Mouse (Mus musculus) cortical plate, adult 2 months (tissue): ENCODE measurements around the gene 4933430I17Rik.

Experiments
- CTCF ChIP-seq: fragments of 200-500 bp; IDR thresholded peaks from 2 replicates; pipeline ENCODE4 v1.5.1; 2011; ENCODE audit warnings: mild to moderate bottlenecking, control low read depth, low read length; ENCODE audit not compliant: insufficient read depth; ENCODE audit errors: extremely low read depth
- POLR2A ChIP-seq: fragments of 200-500 bp; IDR thresholded peaks from 2 replicates; pipeline ENCODE4 v1.6.1; 2011; ENCODE audit warnings: mild to moderate bottlenecking, low read length, control low read depth; ENCODE audit not compliant: insufficient read depth; ENCODE audit errors: extremely low read depth

DNA sequence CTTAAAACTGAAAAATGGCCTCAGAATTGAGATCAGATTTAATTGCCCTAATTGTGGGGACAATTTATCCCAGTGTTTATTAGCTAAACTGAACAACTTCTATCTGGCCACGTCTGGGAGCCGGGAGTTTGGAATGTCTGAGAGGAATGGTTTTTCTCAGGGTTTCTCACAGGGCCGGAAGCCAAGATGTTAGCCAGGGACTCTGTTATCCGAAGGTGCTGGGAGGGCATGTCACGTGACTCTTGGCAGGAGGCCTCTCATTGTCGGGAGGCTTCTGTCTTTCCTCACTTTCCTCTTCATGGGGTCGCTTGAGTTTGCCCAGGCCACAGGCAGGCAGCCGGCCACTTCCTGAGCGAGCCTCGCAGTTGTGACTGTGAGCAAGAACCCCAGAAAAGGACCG lies 66.2 kb downstream of the 4933430I17Rik start:
- TF ChIP-seq CTCF (no peak), POLR2A (no peak)
